Mouse (Mus musculus) testis, adult 2 months (tissue): ENCODE measurements around the gene Ipcef1.

Source experiments
- CTCF ChIP-seq: fragments of 200-500 bp; IDR thresholded peaks from 2 replicates; pipeline ENCODE4 v1.5.1; 2012; ENCODE audit warnings: low read depth, mild to moderate bottlenecking, inconsistent platforms, low read length, moderate library complexity; ENCODE audit not compliant: control insufficient read depth, insufficient read depth, insufficient replicate concordance
- POLR2A ChIP-seq: fragments of 200-500 bp; IDR thresholded peaks from 2 replicates; pipeline ENCODE4 v1.6.1; 2012; ENCODE audit warnings: low read depth, mild to moderate bottlenecking, inconsistent platforms, low read length, moderate library complexity; ENCODE audit not compliant: control insufficient read depth

- no peak for TF ChIP-seq POLR2A
- TF ChIP-seq CTCF, result no peak
These were observed 166.8 kb downstream of the Ipcef1 start for GRCm38 (mm10) chr10:6885460-6885859.
